Mouse (Mus musculus) ES-Bruce4 (cell line): ENCODE data around the gene March9.

ENCODE experiments used
- CTCF ChIP-seq: IDR thresholded peaks from one replicate; pipeline ENCODE4 v1.8.1; 2011; ENCODE audit warnings: low read depth, low read length
- EP300 ChIP-seq: IDR thresholded peaks from 2 replicates; pipeline ENCODE4 v1.6.1; 2011; ENCODE audit warnings: low read depth, low read length; ENCODE audit not compliant: insufficient read depth
- POLR2A ChIP-seq: IDR thresholded peaks from one replicate; pipeline ENCODE4 v1.8.1; 2011; ENCODE audit warnings: low read length; ENCODE audit not compliant: insufficient read depth

GRCm38 (mm10) chr10:127016488-127016887 is 43.5 kb downstream of the March9 start:
- TF ChIP-seq CTCF (peak; percentile 47), EP300 (no peak), POLR2A (no peak)
